Mouse (Mus musculus) retina, embryonic 14.5 days (tissue): ENCODE measurements around the gene Yipf4.
"Not testable (repeated sequence)": the region's sequence is repeated elsewhere in the genome, so short reads cannot be mapped to it uniquely, and the experiment has no call there.

Experiments
- DNase-seq: peaks from one replicate; pipeline ENCODE4 v3.0.0-alpha.2; 2015; ENCODE audit warnings: low spot score

Gene Yipf4

DNA sequence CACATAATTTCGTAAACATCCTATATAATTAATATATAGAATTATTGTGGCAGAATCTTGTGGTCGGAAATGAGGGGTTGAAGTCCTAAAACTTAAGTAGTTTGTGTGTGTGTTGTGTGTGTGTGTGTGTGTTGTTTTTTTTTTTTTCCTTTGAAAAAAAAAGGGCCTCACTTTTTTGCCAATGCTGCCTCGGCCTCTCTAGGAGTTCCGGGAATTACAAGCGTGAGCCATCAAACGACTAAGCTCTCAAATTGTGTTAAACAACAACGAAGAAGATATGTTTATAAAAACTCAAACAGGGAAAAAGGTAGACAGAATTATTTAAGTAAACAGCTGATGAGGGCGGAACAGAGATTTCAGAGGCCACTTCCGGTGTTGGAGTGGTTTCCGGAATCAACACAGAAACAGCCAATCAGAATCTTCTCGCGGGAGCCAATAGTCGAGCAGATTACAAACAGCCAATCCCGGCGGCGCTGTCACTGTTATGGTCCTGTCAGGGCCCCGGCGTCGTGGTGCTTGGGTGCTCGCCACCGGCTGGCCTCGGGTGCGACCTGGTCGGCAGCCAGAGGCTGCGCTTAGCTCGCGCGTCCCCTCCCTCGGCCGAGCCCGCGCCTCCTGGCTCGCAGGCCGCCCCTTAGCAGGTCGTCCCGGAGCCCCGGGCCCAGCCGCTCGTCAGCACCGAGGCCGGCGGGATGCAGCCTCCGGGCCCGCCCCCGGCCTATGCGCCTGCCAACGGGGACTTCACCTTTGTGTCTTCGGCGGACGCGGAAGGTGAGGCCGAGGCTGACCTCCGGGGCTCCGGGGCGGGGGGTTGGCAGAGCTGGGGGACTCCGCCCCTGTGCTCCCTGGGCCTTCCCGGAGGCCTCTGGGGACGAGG lies at the start of gene Yipf4:
TSS of gene Yipf4 (plus strand) at position 470 of the 877 bp plus-strand sequence.
- peak; percentile 99 for DNase-seq

DNA sequence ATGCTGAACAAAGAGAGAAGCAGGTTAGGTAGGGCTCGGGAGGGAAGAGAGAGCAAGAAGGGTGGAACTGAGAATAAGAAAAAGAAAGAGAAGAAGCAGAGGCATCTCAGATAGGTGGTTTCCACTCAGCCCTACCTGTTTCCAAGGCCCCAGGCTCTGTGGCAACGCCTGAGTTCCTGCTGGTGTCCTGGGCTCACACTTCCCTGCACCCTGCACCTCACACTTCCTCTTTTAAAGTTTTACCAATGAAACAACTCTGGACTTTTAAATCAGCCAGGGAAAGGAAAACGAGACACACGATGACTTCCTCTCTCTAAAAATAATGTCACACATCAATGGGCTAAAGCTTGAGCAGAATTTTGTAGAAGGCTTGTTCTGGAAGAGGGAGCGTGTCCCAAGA lies 48.8 kb upstream of the Yipf4 start:
- no peak for DNase-seq

- no peak for DNase-seq
Observed at GRCm38 (mm10) chr17:74449776-74450175, 39.5 kb upstream of the Yipf4 start.

DNA sequence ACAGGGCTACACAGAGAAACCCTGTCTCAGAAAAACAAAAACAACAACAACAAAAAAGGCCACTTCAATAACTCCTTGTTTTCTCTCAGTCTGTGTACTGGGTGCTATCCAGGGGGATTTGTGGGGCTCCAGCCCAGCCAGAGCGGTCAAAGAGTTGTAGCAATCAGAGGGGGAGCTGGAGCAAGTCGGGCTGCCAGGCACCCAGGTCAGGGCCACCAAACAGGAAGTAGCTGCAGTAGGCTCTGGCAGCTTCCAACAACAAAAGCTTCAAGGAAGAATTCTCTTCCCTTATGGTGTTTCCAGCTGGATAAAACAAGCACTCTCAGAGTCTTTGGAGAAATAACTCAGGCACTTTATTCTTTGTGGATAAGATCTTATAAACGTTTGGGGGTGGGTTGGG lies 35.4 kb upstream of the Yipf4 start:
- DNase-seq: no peak

GRCm38 (mm10) chr17:74454660-74455059 lies 34.6 kb upstream of the Yipf4 start:
- no peak for DNase-seq

DNA sequence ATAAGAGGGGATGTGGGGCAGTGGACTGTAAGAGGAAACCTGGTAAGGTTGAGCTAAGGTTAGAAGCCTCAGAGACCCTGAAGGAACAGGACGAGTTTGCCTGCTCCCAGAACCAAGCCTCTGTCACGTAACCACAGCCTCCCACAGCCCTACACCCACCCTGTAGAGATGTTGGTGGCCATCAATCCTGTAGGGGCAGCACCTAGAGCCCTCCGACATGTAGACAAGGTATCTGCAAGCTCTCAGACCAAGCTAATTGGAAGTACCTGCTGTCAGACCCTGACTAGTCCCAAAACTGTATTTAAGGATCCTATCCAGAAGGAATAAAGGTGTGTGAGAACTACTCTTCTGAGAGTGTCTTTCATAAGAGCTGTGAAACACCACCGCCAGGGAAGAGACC lies 33.9 kb upstream of the Yipf4 start:
- no peak for DNase-seq

DNA sequence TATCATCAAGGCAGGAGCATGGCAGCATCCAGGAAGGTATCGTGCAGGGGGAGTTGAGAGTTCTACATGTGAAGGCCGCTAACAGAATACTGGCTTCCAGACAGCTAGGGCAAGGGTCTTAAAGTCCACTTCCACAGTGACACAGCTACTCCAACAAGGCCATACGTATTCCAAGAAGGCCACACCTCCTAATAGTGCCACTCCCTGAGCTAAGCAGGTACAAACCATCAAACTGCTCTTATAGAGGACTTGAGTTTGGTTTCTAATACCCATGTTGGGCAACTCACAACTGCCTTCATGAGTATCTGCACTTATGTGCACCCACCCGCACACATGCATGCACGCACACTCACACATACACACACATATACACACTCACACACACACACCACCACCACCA lies 32.5 kb upstream of the Yipf4 start:
- DNase-seq: no peak

DNA sequence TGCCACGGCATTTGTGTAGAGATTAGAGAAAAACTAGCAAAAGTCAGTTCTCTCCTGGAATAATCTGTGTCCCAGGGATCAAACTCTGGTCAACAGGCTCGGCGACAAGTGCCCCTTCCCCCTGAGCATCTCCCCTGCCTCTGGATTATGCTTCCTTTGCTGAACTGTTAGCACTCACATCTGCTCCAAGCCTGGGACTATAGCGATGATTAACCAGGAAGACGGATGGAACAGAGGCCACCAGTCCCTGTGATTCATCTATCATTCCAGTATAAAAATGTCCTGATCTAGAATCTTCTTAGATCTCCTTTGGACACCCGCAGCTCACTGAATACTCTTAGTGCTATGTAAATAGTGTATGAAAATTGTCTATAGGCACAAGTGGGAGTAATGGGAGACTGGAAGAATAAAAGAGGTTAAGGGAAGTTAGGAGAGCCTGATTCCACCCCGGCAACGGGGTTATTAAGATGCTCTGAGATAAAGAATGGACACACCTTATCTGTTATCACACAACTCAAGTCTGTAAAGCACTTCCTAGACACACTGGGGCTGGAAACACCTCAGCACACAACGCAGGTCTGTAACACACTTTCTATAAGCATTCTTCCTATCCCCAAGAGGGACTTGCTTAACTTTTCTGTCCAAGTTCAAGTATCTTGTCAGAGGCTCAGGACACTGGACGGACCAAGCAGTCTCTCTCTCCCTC lies 31.2 kb upstream of the Yipf4 start:
- no peak for DNase-seq

GRCm38 (mm10) chr17:74458711-74459408 lies 30.4 kb upstream of the Yipf4 start, which contains the start of gene Nlrc4:
Nlrc4 (minus strand) TSS chr17:74459142.
- no peak for DNase-seq

- DNase-seq: no peak
Observed at GRCm38 (mm10) chr17:74463510-74463909, 25.8 kb upstream of the Yipf4 start.

DNA sequence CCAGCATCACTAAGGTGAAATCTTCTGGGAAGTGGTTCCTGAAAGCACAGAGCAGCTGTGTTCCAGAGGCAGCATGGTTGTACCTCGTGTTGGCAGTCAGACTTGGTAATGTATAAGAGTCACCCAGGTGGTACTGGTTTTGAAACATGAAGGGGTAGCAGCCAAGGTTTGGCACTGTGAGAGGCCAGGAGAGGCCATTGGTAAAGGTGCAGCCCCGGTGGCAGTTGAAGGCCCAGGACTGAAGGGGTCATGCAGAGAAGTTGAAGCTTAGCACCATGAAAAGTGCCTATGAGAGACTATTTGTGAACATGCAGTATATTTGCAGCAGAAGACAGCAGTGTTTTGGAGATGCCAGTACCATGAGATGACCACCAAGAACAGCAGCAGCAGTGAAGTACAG lies 21.3 kb upstream of the Yipf4 start:
- not testable (repeated sequence) for DNase-seq

GRCm38 (mm10) chr17:74470133-74470532 lies 19.2 kb upstream of the Yipf4 start:
- DNase-seq: not testable (repeated sequence)

GRCm38 (mm10) chr17:74480361-74481069 lies 8.8 kb upstream of the Yipf4 start:
- DNase-seq: no peak

- DNase-seq: no peak
Observed at GRCm38 (mm10) chr17:74489901-74490220, 568 bp downstream of the Yipf4 start.

DNA sequence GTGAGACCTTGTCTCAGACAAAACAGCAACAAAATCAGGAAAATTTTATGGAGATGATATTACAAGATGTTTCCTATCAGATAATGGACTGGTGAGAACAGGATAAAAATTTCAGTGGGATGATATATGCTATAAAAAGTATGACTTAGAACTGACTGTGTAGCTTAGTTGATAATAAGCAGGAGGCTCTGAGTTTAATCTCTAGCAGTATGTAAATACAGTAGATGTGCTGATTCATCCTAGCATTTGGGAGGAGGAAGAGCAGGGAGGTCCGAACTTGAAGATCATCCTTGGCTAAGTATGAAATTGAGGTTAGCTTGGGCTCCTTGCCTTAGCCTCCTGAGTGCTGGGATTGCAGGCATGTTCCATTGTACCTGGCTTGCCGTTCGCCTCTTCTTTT lies 2.3 kb downstream of the Yipf4 start:
- DNase-seq: no peak

DNA sequence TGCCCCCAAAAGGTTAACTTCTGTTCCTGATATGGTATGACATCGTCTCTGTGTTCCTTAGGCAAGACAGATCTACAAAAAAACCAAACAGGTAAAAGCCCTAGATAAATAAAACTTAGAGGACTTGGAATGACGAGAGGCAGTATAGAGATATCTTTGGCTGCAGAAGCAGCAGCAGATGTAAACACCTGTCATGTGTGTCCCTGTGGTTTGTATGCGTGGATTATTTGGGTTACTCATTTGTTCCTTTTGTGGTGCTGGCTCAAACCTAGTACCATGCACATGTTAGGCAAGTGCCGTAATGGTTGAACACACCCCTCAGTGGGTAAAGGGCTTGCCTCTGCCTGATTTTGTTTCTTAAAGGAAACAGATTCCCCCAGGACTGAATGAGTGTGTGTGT lies 10.9 kb downstream of the Yipf4 start:
- no peak for DNase-seq

DNA sequence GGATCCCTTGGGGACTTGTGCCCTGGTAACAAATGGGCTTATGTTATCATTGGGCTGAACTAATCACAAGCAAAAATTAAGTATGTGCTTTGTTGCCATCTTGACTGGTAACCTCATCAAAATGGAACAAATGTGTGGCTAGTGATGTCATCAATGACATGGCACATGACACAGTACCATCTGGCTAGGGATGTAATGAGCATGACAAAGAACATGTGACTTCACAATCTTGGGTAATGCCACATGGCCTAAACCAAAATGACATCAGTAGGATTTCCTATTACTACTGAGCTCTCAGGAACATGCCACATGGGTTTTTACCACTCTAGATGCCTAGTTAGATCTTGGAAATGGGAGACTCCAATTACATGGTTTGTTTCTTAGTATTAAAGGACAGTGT lies 11.8 kb downstream of the Yipf4 start:
- no peak for DNase-seq

GRCm38 (mm10) chr17:74507934-74508333 lies 18.6 kb downstream of the Yipf4 start:
- DNase-seq: no peak

DNA sequence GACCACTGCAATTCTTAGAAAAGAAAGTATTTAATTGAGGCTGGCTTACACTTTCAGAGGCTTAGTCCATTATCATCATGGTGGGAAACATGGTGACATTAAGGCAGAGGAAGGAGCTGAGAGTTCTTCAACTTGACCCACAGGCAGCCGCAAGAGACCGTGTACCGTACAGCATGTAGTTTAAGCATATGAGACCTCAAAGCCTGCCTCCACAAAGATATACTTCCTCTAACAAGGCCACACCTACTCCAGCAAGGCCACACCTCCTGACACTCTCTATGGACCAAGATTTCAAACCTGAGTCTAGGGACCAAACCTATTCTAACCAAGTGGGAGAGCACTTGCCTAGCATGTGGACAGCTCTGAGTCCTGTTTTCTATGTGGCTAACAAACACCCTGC lies 19.3 kb downstream of the Yipf4 start:
- DNase-seq: no peak

DNA sequence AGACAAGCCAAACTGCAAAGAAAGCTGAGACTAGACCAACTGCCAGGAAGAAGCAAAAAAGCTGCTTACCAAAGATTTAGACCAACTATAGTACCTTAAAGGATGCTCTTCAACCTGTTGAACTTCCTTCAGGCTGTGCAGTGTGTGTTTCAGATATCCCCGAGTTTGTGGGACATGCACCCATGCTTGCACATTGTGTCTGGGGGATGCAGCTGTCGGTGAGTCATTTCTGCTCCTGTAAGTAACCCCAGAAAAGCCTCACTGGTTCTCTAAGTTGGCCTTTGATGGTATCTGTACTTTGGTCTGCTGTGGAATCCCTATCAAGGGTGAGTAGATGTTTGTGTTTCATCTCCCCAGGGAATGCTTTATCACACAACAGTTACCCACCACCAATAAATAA lies 23.0 kb downstream of the Yipf4 start:
- no peak for DNase-seq

DNA sequence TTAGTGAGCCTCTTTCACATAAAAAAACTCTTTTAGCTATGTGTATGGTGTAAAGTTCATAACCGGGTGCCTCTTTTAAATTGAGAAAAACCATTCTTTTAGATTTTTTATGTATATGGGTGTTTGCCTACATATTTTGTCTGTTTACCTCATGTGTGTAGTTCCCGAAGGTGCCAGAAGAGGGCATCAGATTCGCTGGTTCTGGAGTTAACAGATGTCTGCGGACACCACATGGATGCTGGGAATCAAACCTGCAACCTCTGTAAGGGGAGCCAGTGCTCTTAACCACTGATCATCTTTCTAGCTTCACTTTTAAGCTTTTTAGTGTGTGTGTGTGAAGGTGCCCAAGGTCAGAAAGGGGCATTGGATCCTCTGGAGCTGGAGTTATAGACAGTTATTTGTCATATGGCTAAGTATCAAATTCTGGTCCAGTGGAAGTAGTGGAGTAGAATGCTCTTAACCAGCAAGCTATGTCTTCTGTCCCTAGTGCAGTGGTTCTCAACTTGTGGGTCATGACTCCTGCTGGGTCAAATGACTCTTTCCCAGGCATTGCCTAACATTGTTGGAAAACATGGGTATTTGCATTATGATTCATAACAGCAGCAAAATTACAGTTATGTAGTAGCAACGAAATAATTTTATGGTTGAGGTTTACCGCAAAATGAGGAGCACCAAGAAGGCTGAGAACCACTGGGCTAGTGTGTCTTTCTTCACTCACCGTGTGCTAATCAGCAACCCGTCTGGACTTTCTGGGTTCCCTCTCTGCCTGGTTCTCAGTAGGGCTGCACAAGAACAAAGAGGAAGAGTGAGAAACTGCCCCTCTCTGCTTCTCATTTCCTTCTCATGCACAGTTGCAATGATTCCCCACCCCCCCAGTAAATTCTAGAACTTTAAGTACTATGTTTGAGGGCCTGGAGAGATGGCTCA lies 33.8 kb downstream of the Yipf4 start:
- no peak for DNase-seq
